9 mouse cellular contexts compared by ENCODE assay signal in genomic region chr4:52429310-52430198, GRCm38 (mm10). TPM values are rescaled to one million over a fixed set of nuclear protein-coding genes. Genes with fewer than 3 reads are reported as not detected.
A peak's percentile ranks its signal among the peaks of the same experiment; 100 is the strongest.
DNase-seq lines count a peak whose midpoint lies in the region; ATAC-seq and TF ChIP-seq lines count a peak whose summit lies in the region.
"Had no signal": no experiment of that assay in that cellular context is flagged by ENCODE, and none has a peak within 500 bp of the region (broad histone marks: within the 10 kb centered on the region; RNA-seq: fewer than 3 reads in every experiment).

No protein-coding gene starts in this region.

- DNase-seq in cerebellum, postnatal 10 days: peak; percentile 14 to 18
- no peak for DNase-seq in cerebellum, adult 11 months
- peak; percentile 28 for DNase-seq in G1E (ENCODE audit: low spot score)
- peak; percentile 9 to 19 for DNase-seq in heart, postnatal 10 days
- peak; percentile 82 for DNase-seq in liver, adult 2 months (ENCODE audit: extremely low read depth, low read depth, low spot score)
- no peak for DNase-seq in ovary, postnatal 10 days (ENCODE audit: low spot score)
- no peak for DNase-seq in cerebellum, adult 11-12 months
- DNase-seq in cerebellum, adult 9-10 months: no peak

- peaks cover 40% of the 10 kb centered on the region for H3K4me1 ChIP-seq in G1E (ENCODE audit: insufficient read depth, low read depth, low read length)
- H3K4me1 ChIP-seq in liver, adult 2 months (ENCODE audit: control insufficient read depth, insufficient read depth, low read length): no peaks in the 10 kb centered on the region
- H3K4me1 ChIP-seq: neural tube, embryonic 13.5 days had no signal

- H3K27me3 ChIP-seq in G1E (ENCODE audit: insufficient read depth, low read length): no peaks in the 10 kb centered on the region
- no peaks in the 10 kb centered on the region for H3K27me3 ChIP-seq in liver, adult 2 months (ENCODE audit: control insufficient read depth, insufficient read depth, low read length)
- H3K27me3 ChIP-seq: neural tube, embryonic 13.5 days had no signal

- 24% methylated on average over 7 of the region's 7 CpGs for WGBS in liver, adult 2 months

- H3K4me3 ChIP-seq in G1E (ENCODE audit: low read depth, low read length): peak overlapping the region; percentile 46; the same call in 1 of the 2 replicates
- H3K4me3 ChIP-seq in liver, adult 2 months (ENCODE audit: insufficient read depth, low read depth, low read length): no peak overlapping the region
- H3K4me3 ChIP-seq: neural tube, embryonic 13.5 days had no signal

- TF ChIP-seq CTCF in G1E (IDR thresholded peaks at IDR 0.05; ENCODE audit: low read depth, low read length): no peak
- TF ChIP-seq CTCF in liver, adult 2 months (IDR thresholded peaks at IDR 0.05; ENCODE audit: low read depth, low read length): no peak

- no peaks in the 10 kb centered on the region for H3K79me2 ChIP-seq in liver, adult 2 months (ENCODE audit: control insufficient read depth, insufficient read depth, low read length)

- H3K27ac ChIP-seq in liver, adult 2 months (replicated peaks; ENCODE audit: insufficient read depth, low read depth, low read length): no peak overlapping the region
- H3K27ac ChIP-seq: neural tube, embryonic 13.5 days had no signal

- ATAC-seq in G1E (ENCODE audit: extremely low read depth, insufficient number of reproducible peaks, low FRiP score, poor library complexity, severe bottlenecking): peak; percentile 94

- no peak for TF ChIP-seq POLR2A in liver, adult 2 months (IDR thresholded peaks at IDR 0.05; ENCODE audit: extremely low read depth, insufficient read depth, low read length)

- H3K9ac ChIP-seq in liver, adult 2 months (ENCODE audit: low read depth, low read length): no peak overlapping the region
- H3K9ac ChIP-seq: neural tube, embryonic 13.5 days had no signal

- H3K36me3 ChIP-seq in G1E (replicated peaks): no peaks in the 10 kb centered on the region
- no peaks in the 10 kb centered on the region for H3K36me3 ChIP-seq in liver, adult 2 months (ENCODE audit: control insufficient read depth, insufficient read depth, low read length)
- H3K36me3 ChIP-seq: neural tube, embryonic 13.5 days had no signal

- intact Hi-C loops in heart, postnatal 10 days (cut with DNase I): no loop called here

- no peaks in the 10 kb centered on the region for H3K9me3 ChIP-seq in G1E (replicated peaks)
- H3K9me3 ChIP-seq: neural tube, embryonic 13.5 days had no signal

RNA-seq across cellular contexts. Expression of gene Smc2, which starts 9.5 kb away (rescaled TPM):
- 196 and 226 TPM in 2 replicates for total RNA-seq in G1E (2014; fragmentation: Nextera tagmentation)
- total RNA-seq in G1E (2017): 189 and 227 TPM in 2 replicates
- polyA plus RNA-seq in G1E (2012): 14.7 and 28.7 TPM in 2 replicates
- 10 to 100 TPM; 15.9 to 20.4 TPM for total RNA-seq in heart, postnatal 10 days (2021)
- total RNA-seq in liver, adult 2 months (2014; rRNA removed): 2.6 and 4.1 TPM in 2 replicates
- polyA plus RNA-seq in liver, adult 2 months (2012; rRNA removed): 0.16 and 0.43 TPM in 2 replicates

Comparison
In these comparisons a context has a peak if more than half of its experiments do, and no peak if none do; other contexts are left out.
1. DNase-seq: peak in cerebellum, postnatal 10 days (2 of 2), G1E (single experiment), heart, postnatal 10 days (2 of 2) and liver, adult 2 months (single experiment); none in cerebellum, adult 11 months (single experiment), ovary, postnatal 10 days (single experiment), cerebellum, adult 11-12 months (single experiment) and cerebellum, adult 9-10 months (single experiment).
2. RNA of gene Smc2, which starts 9.5 kb away (total RNA-seq): 189 to 227 TPM in G1E; 15.9 to 20.4 TPM in heart, postnatal 10 days and 2.6 to 4.1 TPM in liver, adult 2 months; every median in the first group is over 4 times any median in the second.